Mouse (Mus musculus) MEL (cell line): ENCODE data around the gene Sec1.

Experiments used
- CTCF ChIP-seq, 3 experiments: IDR thresholded peaks in 2 of 3; conservative IDR thresholded peaks in 1 of 3; 2 replicates each; pipeline ENCODE4 v1.5.1; 2011 to 2012; ENCODE audit warnings: low read length in 3 of 3, low read depth in 2 of 3, mild to moderate bottlenecking in 2 of 3, improper control_type of control experiment in 1 of 3, inconsistent platforms in 1 of 3, mixed read lengths in 1 of 3, moderate library complexity in 1 of 3; ENCODE audit not compliant: control insufficient read depth in 1 of 3, insufficient read depth in 1 of 3, poor library complexity in 1 of 3, severe bottlenecking in 1 of 3
- ETS1 ChIP-seq: IDR thresholded peaks from 2 replicates; pipeline ENCODE4 v1.6.1; 2012; ENCODE audit warnings: low read depth, mild to moderate bottlenecking, inconsistent platforms, low read length, improper control_type of control experiment, moderate library complexity
- POLR2A ChIP-seq, 2 experiments: IDR thresholded peaks; 2 replicates each; pipeline ENCODE4 v1.6.1; 2011 to 2012; ENCODE audit warnings: low read length in 2 of 2, mild to moderate bottlenecking in 2 of 2, control low read depth in 1 of 2, improper control_type of control experiment in 1 of 2, low read depth in 1 of 2, moderate library complexity in 1 of 2; ENCODE audit not compliant: control insufficient read depth in 1 of 2, insufficient read depth in 1 of 2, poor library complexity in 1 of 2
- ZNF384 ChIP-seq: IDR thresholded peaks from 2 replicates; pipeline ENCODE4 v1.6.1; 2012; ENCODE audit warnings: low read depth, mild to moderate bottlenecking, inconsistent platforms, low read length, improper control_type of control experiment

DNA sequence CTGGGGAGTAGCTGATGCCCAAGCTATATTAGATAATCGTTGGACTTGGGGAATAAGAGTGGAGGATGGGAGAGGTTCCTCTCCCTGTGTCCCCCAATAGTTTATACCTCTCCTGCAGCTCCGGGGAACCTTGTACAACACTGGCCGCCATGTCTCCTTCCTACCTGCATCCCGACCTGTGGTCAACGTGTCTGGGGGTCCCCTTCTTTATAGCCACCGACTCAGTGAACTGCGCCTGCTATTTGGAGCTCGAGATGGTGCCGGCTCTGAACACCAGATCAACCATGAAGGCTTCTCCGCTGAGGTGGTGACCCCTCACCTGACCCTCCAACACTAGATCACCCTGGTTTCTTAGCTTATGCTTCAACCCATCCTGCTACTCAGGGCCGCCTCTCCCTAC, 8.1 kb upstream of the Sec1 start:
- TF ChIP-seq POLR2A (IDR thresholded peaks at IDR 0.05; ENCODE audit: control insufficient read depth in 1 of 2, insufficient read depth in 1 of 2, low read depth in 1 of 2, low read length in 2 of 2, poor library complexity in 1 of 2) (no peak), ZNF384 (no peak), CTCF (IDR thresholded peaks at IDR 0.05 in 2 of 3, conservative IDR thresholded peaks at IDR 0.05 in 1 of 3; ENCODE audit: control insufficient read depth in 1 of 3, insufficient read depth in 1 of 3, low read depth in 2 of 3, low read length in 3 of 3, poor library complexity in 1 of 3, severe bottlenecking in 1 of 3) (no peak), ETS1 (no peak)
